Mouse (Mus musculus): ENCODE measurements around the gene Scmh1. TPM values are rescaled to one million over a fixed set of nuclear protein-coding genes. Genes with fewer than 3 reads are reported as not detected.

The Scmh1 gene
- polyA plus RNA-seq, 1 experiment from 2014 or later: 70.0 TPM

DNA sequence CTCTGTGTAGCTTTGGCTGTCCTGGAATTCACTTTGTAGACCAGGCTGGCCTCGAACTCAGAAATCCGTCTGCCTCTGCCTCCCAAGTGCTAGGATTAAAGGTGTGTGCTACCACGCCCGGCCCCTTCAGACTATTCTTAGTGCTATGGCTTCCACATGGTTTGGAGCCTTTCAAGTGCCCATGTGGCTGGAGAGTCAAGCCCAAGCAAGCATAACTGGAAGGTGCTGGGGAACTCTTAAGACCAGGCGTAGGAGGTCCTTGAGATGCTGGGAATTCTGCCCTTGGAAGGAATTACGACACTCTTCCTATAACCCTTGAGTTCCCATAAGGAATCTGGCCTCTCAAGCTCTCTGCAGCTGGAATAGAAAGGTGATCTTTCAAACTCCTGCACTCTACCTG lies 151.5 kb downstream of the Scmh1 start:
- Histone ChIP-seq H3K4me3 (no peak overlapping the region), H3K36me3 (peaks cover 96% of the 10 kb centered on the region), H3K4me1 (0 out of 2 replicates have a peak, but pooled peaks cover 3% of the 10 kb centered on the region), H3K9me3 (no peaks in the 10 kb centered on the region), H3K9ac (no peak overlapping the region), H3K27ac (replicated peaks) (no peak overlapping the region), H3K27me3 (replicated peaks) (no peaks in the 10 kb centered on the region), H3K4me2 (no peak overlapping the region)
- 84% methylated on average over 6 of the region's 6 CpGs for WGBS
- no peak for ATAC-seq (ENCODE audit: extremely low read depth, insufficient number of reproducible peaks, low FRiP score, low TSS enrichment)

DNA sequence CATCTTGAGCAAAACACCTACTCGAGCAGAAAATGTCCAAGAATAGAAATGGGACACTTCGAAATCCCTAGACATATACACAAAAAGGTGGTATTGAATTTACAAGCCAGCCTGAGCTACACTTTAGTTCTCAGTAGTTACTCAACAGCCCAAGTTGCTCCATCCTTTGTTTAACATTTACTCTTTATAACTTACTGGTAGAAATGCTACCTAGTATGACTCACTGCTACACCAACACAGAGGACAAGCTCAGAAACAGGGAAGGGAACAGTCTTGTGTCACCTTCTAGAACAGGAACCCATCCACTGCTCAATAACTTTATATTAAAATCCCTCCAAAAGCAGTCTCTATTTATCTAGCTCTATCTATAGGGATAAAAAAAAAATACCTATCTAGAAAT lies 160.6 kb downstream of the Scmh1 start:
- H3K9ac ChIP-seq: no peak overlapping the region
- H3K27me3 ChIP-seq (replicated peaks): no peaks in the 10 kb centered on the region
- peaks cover 35% of the 10 kb centered on the region for H3K4me1 ChIP-seq
- WGBS: 78% methylated on average over 2 of the region's 2 CpGs
- no peak for ATAC-seq (ENCODE audit: extremely low read depth, insufficient number of reproducible peaks, low FRiP score, low TSS enrichment)
- H3K36me3 ChIP-seq: peaks cover 60% of the 10 kb centered on the region
- H3K4me2 ChIP-seq: no peak overlapping the region
- no peak overlapping the region for H3K4me3 ChIP-seq
- no peaks in the 10 kb centered on the region for H3K9me3 ChIP-seq
- no peak overlapping the region for H3K27ac ChIP-seq (replicated peaks)

DNA sequence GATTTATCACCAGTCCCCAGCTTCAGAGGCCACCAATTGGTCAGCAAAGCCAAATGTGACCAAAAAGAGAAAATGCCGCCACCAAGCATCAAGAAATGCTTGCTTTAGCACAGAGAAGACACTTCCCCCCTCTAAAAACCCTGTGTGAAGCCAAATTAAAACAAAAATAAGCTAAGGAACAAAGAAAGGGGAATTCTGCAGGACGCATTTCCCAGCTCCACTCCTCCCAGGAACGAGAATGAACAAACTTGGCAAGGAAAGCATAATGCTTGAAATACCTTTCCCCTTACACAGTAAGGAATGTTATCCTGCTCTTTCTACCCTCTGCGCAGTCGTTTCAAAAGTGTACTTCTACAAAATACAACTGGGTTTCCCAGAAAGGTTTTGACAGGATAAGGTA lies 162.9 kb downstream of the Scmh1 start:
- WGBS: 12% methylated on average over 5 of the region's 5 CpGs
- no peak for ATAC-seq (ENCODE audit: extremely low read depth, insufficient number of reproducible peaks, low FRiP score, low TSS enrichment)
- Histone ChIP-seq H3K27me3 (replicated peaks) (no peaks in the 10 kb centered on the region), H3K9me3 (no peaks in the 10 kb centered on the region), H3K27ac (replicated peaks) (peak overlapping the region; percentile 96), H3K4me2 (peak overlapping the region; percentile 89), H3K4me1 (peaks cover 41% of the 10 kb centered on the region), H3K4me3 (peak overlapping the region; percentile 69), H3K9ac (peak overlapping the region; percentile 96), H3K36me3 (peaks cover 37% of the 10 kb centered on the region)

DNA sequence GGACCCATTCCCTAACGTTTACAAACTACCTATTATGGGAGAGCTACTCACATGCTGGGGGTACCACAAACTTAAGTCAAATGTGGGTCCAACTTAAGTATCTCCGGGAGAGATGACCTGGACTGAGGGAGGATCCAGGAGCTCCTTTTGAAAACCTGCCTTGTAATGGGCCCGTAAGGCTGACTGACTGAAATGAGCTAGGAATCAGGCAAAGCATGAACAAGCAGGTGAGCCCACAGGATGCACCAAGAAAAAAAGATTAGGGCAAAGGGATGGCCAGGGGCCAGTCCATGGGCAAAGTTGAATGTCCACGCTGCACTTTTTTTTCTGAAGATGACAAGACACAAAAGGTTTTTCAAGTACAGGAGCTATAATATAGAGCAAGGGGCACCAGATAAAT lies 163.9 kb downstream of the Scmh1 start:
- Histone ChIP-seq H3K27me3 (replicated peaks) (no peaks in the 10 kb centered on the region), H3K4me1 (peaks cover 41% of the 10 kb centered on the region), H3K9ac (peak overlapping the region; percentile 96), H3K36me3 (peaks cover 27% of the 10 kb centered on the region), H3K27ac (replicated peaks) (peak overlapping the region; percentile 96), H3K4me3 (peak overlapping the region; percentile 69), H3K4me2 (peak overlapping the region; percentile 89), H3K9me3 (no peaks in the 10 kb centered on the region)
- no peak for ATAC-seq (ENCODE audit: extremely low read depth, insufficient number of reproducible peaks, low FRiP score, low TSS enrichment)
- WGBS: 9% methylated on average over 4 of the region's 4 CpGs

DNA sequence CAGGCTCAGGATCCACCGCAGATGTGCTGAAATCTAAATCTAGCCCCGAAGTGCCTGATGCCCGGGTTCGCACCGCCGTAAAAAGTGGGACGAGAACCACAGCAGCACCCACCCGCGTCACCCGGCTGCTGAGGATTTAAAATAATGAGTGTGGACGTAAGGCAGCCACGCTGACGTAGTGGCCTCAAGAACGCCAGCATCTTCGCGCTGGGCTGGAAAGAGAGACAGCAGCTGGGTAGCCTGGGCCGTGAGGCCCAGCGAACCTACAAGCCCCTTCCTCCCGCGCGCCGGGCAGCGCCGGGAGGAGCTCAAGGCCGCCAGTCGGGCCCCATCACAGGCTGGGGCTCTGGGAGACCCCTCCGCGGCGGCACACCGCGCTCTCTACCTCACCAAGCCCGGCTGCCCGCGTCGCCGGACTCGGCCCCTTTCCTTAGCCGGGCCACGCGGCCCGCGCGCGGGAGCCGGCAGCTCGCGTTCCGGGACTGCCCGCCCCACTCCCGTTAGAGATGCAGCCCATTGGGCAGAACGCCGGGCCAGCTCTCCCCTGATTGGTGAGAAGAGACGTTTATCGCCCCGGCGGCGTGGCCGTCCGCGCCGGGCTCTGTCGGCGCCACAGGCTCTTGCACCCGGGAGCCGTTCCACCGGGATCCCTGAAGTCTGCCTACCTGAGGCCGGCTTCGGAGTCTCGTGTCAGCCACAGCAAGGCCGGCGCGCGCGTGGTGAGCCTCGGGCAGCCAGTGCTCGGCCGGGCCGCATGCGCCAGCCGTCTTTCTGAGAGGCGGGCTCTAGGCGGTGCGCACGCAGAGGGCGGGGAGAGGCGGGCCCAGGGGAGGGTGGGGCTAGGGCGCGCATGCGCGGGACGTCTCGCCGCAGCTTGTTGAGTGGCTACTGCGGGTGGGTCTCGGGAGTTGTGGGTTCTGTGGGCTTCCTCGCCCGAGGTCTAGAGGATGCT lies 164.7 kb downstream of the Scmh1 start, which contains the start of gene Ctps:
Gene Ctps, minus strand, starts transcription at position 791 of the 952 bp plus-strand sequence.
- H3K4me3 ChIP-seq: peak within 1 kb of the TSS; percentile 69
- WGBS: under 1% methylated on average over 94 of the region's 97 CpGs
- peak within 1 kb of the TSS; percentile 96 for H3K27ac ChIP-seq (replicated peaks)
- H3K27me3 ChIP-seq (replicated peaks): no peaks in the 10 kb centered on the region
- peak within 1 kb of the TSS; percentile 89 for H3K4me2 ChIP-seq
- peak; percentile 94 for ATAC-seq (ENCODE audit: extremely low read depth, insufficient number of reproducible peaks, low FRiP score, low TSS enrichment)
- H3K36me3 ChIP-seq: peaks cover 19% of the 10 kb centered on the region
- H3K9ac ChIP-seq: peak within 1 kb of the TSS; percentile 96
- H3K9me3 ChIP-seq: no peaks in the 10 kb centered on the region
- H3K4me1 ChIP-seq: peaks cover 41% of the 10 kb centered on the region

DNA sequence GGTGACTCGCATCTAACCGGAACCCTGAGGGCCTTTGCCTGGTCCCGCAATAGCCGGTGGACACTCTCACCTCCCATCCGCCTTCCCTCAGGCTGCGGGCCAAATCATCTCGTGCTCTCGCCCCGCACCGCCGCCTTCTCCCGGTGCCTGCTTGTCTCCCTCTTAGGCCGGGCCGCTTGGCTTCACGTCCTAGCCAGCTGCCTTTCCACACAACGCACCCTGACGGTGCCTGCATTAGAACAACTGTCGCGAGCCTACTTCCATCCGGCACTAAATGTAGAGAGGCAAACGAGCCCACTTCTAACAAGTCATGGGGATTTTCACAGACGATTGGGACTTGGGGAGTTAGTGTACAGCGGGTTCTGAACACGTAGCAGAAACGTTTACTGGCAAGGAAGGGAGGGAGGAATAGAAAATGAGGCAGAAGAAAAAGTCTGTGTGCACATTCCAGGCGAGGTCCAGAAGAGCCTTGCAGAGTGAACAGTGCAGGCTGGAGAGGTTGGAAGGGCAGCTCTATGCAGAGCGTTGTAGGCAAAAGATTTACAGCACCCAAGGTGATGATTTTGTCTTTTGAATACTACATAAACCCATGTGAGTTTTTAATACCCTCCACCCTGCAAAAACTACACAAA lies 165.5 kb downstream of the Scmh1 start:
- Histone ChIP-seq H3K9me3 (no peaks in the 10 kb centered on the region), H3K27ac (replicated peaks) (peak overlapping the region; percentile 96), H3K4me3 (peak overlapping the region; percentile 69), H3K9ac (peak overlapping the region; percentile 96), H3K4me2 (peak overlapping the region; percentile 89), H3K36me3 (peaks cover 11% of the 10 kb centered on the region), H3K4me1 (peaks cover 41% of the 10 kb centered on the region), H3K27me3 (replicated peaks) (no peaks in the 10 kb centered on the region)
- ATAC-seq (ENCODE audit: extremely low read depth, insufficient number of reproducible peaks, low FRiP score, low TSS enrichment): peak; percentile 20; the same call in 1 of the 2 replicates
- under 1% methylated on average over 27 of the region's 27 CpGs for WGBS

DNA sequence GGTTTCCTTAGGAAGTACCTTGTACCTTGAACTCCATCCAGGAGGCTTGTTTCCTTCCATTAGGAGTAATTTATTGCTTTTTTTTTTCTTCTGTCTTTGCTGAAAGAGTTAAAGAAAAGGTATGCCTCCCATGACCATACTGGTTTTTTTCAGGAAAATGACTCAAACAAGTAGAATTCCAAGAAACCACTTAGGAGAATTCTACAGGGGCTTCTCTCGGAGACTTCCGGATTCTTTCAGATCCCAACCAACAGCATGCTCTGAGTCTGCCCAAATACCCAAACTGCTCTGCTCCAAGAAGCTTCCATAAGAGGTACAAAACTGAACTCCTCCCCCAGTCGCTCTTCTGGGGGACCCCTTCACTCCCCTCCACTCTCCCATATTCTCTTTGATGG lies 166.0 kb downstream of the Scmh1 start:
- Histone ChIP-seq H3K27me3 (replicated peaks) (no peaks in the 10 kb centered on the region), H3K27ac (replicated peaks) (peak overlapping the region; percentile 96), H3K4me1 (peaks cover 41% of the 10 kb centered on the region), H3K36me3 (peaks cover 9% of the 10 kb centered on the region; the same call in 1 of the 2 replicates), H3K9ac (peak overlapping the region; percentile 96), H3K4me2 (peak overlapping the region; percentile 89), H3K9me3 (no peaks in the 10 kb centered on the region), H3K4me3 (peak overlapping the region; percentile 69)
- 60% methylated on average over 3 of the region's 3 CpGs for WGBS
- no peak for ATAC-seq (ENCODE audit: extremely low read depth, insufficient number of reproducible peaks, low FRiP score, low TSS enrichment)

DNA sequence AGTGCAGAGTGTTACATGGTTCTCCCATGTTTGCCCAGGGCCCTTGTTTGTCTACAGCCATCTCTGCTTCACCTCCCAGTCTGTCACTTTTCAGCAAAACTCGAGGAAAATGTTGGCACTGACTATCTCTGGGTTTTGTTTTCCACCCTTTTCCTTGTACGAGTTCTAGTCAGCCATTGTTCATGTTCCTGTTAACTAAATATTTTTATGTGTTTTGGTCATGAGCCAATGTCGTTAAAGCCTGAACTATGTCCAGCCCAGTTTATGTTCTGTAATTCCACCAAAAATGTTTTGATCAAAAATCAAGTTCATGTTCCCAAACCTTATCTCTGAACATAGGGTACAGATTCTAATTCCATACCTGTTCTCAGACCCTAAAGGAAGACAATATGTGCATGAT lies 166.6 kb downstream of the Scmh1 start:
- H3K4me1 ChIP-seq: peaks cover 37% of the 10 kb centered on the region
- no peaks in the 10 kb centered on the region for H3K27me3 ChIP-seq (replicated peaks)
- no peaks in the 10 kb centered on the region for H3K9me3 ChIP-seq
- peak overlapping the region; percentile 96; the same call in 1 of the 2 replicates for H3K27ac ChIP-seq (replicated peaks)
- H3K9ac ChIP-seq: no peak overlapping the region
- peak overlapping the region; percentile 89; the same call in 1 of the 2 replicates for H3K4me2 ChIP-seq
- WGBS: 58% methylated on average over 3 of the region's 3 CpGs
- peaks cover 3% of the 10 kb centered on the region; the same call in 1 of the 2 replicates for H3K36me3 ChIP-seq
- no peak for ATAC-seq (ENCODE audit: extremely low read depth, insufficient number of reproducible peaks, low FRiP score, low TSS enrichment)
- H3K4me3 ChIP-seq: no peak overlapping the region

Other genes with a start within 250 kb of the Scmh1 start
- 0.62 and 0.96 TPM in 2 replicates for gene Edn2, start 244.1 kb upstream of the Scmh1 start, polyA plus RNA-seq (2015; fragmentation: Nextera tagmentation; extraction: Ambion mirVana)
- 0.10 TPM in 1 of 2 replicates, not detected in the other for gene Foxo6, start 117.9 kb upstream of the Scmh1 start, polyA plus RNA-seq (2015; fragmentation: Nextera tagmentation; extraction: Ambion mirVana)
- gene Slfnl1, start 127.0 kb downstream of the Scmh1 start, polyA plus RNA-seq (2015; fragmentation: Nextera tagmentation; extraction: Ambion mirVana): 0.11 TPM in 1 of 2 replicates, not detected in the other
- 99.8 and 100 TPM in 2 replicates for gene Ctps, start 165.0 kb downstream of the Scmh1 start, polyA plus RNA-seq (2015; fragmentation: Nextera tagmentation; extraction: Ambion mirVana)
- gene Gm8439, start 183.5 kb downstream of the Scmh1 start, polyA plus RNA-seq (2015; fragmentation: Nextera tagmentation; extraction: Ambion mirVana): 0.41 TPM in 1 of 2 replicates, not detected in the other

Measured in heart, embryonic 13.5 days (tissue).